Mouse (Mus musculus): ENCODE results near the gene Itfg1. TPM values are rescaled to one million over a fixed set of nuclear protein-coding genes. Genes with fewer than 3 reads are reported as not detected.
"Not testable (repeated sequence)": the region's sequence is repeated elsewhere in the genome, so short reads cannot be mapped to it uniquely, and the experiment has no call there.

The Itfg1 gene
- total and polyA plus RNA-seq, 2 experiments from 2014 or later: 227 to 258 TPM

DNA sequence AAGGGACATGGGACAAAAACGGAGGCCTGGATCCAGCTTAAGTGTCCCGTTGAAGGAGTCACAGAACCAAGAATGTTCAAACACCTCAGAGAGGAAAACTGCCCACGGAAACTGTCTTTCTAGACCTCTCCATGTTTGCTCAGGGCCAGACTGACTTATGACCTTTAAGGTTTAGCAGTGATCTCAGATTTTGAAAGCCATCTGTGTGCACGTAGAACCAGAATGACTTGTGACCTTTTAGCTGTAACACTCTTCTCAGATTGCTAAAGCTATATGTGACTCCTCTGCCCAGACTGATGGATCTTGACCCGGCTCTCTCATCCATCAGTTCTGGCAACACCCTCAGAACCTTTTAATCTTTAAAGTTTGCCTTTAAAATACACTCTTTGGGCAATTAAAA, 19.9 kb upstream of the Itfg1 start:
- WGBS: 89% methylated on average over 5 of the region's 5 CpGs
- no peak for TF ChIP-seq CTCF (IDR thresholded peaks at IDR 0.05)
- Histone ChIP-seq H3K27ac (ENCODE audit: low read depth, low read length) (no peak overlapping the region), H3K9ac (replicated peaks; ENCODE audit: low read length, poor library complexity, severe bottlenecking) (no peak overlapping the region), H3K36me3 (ENCODE audit: insufficient read depth, low read length) (no peaks in the 10 kb centered on the region), H3K4me3 (ENCODE audit: low read depth, low read length) (no peak overlapping the region), H3K4me2 (ENCODE audit: low read depth, low read length, poor library complexity, severe bottlenecking) (no peak overlapping the region), H3K4me1 (ENCODE audit: insufficient read depth, low read length) (no peaks in the 10 kb centered on the region), H3K9me3 (ENCODE audit: low read length) (no peaks in the 10 kb centered on the region), H3K27me3 (ENCODE audit: insufficient read depth, low read length) (no peaks in the 10 kb centered on the region)
- ATAC-seq (ENCODE audit: low FRiP score): no peak
- DNase-seq (ENCODE audit: low spot score): no peak

DNA sequence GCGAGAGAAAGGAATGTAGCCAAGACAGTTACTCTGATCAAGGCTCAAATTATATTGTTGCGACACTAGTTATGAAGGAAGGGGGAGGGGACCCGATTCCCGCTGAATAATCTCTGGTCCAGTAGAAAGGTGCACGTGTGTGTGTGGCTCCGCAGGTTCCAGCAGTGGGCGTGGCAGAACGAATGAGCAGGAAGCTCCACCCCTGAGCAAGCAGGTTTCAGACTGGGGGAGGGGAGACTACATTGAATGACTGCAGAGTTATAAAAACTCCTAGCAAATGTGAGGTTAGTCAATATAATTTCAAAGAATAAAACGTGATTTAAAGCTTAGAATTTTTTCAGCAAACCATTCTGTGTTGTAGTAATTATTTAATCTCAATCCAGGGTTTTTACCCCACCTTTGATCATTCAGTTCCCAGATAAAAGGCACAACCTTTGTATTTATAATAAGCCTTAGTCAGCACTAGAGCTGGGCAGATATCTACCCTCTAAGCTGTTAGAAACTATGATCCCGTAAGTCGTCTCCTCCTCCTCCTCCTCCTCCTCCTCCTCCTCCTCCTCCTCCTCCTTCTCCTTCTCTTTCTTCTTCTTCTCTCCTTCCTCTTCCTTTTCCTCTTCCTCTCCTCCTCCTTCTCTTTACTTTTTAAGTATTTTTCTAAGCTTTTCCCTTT, 16.6 kb upstream of the Itfg1 start:
- not testable (repeated sequence) for H3K9me3 ChIP-seq (ENCODE audit: low read length); H3K36me3 ChIP-seq (ENCODE audit: insufficient read depth, low read length); H3K4me1 ChIP-seq (ENCODE audit: insufficient read depth, low read length); ATAC-seq (ENCODE audit: low FRiP score); DNase-seq (ENCODE audit: low spot score); H3K27me3 ChIP-seq (ENCODE audit: insufficient read depth, low read length); H3K9ac ChIP-seq (replicated peaks; ENCODE audit: low read length, poor library complexity, severe bottlenecking); H3K4me3 ChIP-seq (ENCODE audit: low read depth, low read length); H3K27ac ChIP-seq (ENCODE audit: low read depth, low read length); H3K4me2 ChIP-seq (ENCODE audit: low read depth, low read length, poor library complexity, severe bottlenecking)
- WGBS: 44% methylated on average over 11 of the region's 11 CpGs

DNA sequence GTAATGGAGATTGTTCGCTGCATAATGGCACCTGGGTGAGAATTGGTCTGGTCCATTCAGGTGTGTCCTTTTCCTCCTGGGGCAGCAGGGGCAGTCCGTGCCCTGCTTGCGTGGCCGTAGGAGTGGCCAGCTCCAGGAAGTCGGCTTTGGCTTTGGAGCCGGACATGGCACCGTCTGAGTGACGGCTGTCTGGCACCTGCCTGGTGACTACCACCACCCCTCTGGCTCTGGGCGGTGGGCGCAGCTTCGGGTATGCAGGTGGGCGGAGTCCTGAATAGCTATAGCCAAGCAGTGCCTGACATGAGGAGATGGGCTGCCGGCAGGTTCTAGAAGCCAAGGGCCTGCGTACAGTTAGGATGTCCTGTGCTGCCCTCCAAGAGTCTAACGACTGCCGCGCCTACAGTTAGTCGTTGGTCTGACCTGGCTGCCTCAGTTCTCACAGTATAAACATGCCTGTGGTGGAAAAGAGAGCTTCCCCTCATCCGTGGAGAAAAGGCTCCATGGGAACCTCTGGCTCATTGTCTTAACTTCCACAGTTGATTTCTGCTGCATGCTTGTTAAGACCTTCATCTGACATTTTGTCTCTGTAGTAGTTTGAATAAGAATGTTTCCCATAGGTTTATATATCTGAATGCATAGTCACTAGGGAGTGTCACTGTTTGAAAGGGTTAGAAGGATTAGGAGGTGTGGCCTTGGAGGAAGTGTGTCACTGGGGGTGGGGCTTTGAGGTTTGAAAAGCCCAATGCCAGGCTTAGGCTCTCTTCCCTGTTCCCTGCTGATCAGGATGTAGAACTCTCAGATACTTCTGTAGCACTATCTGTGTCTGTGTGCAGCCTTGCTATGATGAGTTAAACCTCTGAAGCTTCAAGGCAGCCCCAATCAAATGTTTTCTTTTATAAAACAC, 13.8 kb upstream of the Itfg1 start:
- ATAC-seq (ENCODE audit: low FRiP score): no peak
- Histone ChIP-seq H3K4me1 (ENCODE audit: insufficient read depth, low read length) (no peaks in the 10 kb centered on the region), H3K9me3 (ENCODE audit: low read length) (no peaks in the 10 kb centered on the region), H3K36me3 (ENCODE audit: insufficient read depth, low read length) (no peaks in the 10 kb centered on the region), H3K9ac (replicated peaks; ENCODE audit: low read length, poor library complexity, severe bottlenecking) (no peak overlapping the region), H3K27me3 (ENCODE audit: insufficient read depth, low read length) (no peaks in the 10 kb centered on the region), H3K4me2 (ENCODE audit: low read depth, low read length, poor library complexity, severe bottlenecking) (no peak overlapping the region), H3K4me3 (ENCODE audit: low read depth, low read length) (no peak overlapping the region), H3K27ac (ENCODE audit: low read depth, low read length) (no peak overlapping the region)
- DNase-seq (ENCODE audit: low spot score): no peak
- 93% methylated on average over 19 of the region's 19 CpGs for WGBS
- no peak for TF ChIP-seq CTCF (IDR thresholded peaks at IDR 0.05)

DNA sequence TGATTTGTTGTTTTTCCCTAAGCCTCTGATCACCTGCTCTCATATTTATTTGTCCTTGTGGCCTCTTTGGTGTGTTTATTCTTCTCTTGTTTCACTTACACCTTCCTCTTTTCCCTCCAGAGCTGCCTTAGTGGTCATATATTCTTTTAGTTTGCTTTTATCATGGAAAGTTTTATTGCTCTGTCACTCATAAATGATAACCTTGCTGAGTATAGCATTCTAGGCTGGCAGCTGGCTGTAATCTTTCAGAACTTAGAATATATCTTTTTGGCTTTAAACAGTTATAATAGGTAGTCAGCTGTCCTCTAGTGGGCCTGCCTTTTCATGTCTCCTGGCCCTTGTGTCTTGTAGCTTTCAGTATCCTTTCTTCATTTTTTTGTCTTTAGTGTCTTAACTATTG, 5.2 kb upstream of the Itfg1 start:
- no peak overlapping the region for H3K27ac ChIP-seq (ENCODE audit: low read depth, low read length)
- H3K9ac ChIP-seq (replicated peaks; ENCODE audit: low read length, poor library complexity, severe bottlenecking): no peak overlapping the region
- H3K4me2 ChIP-seq (ENCODE audit: low read depth, low read length, poor library complexity, severe bottlenecking): no peak overlapping the region
- no peak overlapping the region for H3K4me3 ChIP-seq (ENCODE audit: low read depth, low read length)
- H3K36me3 ChIP-seq (ENCODE audit: insufficient read depth, low read length): no peaks in the 10 kb centered on the region
- DNase-seq (ENCODE audit: low spot score) (no peak), ATAC-seq (ENCODE audit: low FRiP score) (no peak)
- no peaks in the 10 kb centered on the region for H3K9me3 ChIP-seq (ENCODE audit: low read length)
- no peak for TF ChIP-seq CTCF (IDR thresholded peaks at IDR 0.05)
- H3K27me3 ChIP-seq (ENCODE audit: insufficient read depth, low read length): no peaks in the 10 kb centered on the region
- no peaks in the 10 kb centered on the region for H3K4me1 ChIP-seq (ENCODE audit: insufficient read depth, low read length)

DNA sequence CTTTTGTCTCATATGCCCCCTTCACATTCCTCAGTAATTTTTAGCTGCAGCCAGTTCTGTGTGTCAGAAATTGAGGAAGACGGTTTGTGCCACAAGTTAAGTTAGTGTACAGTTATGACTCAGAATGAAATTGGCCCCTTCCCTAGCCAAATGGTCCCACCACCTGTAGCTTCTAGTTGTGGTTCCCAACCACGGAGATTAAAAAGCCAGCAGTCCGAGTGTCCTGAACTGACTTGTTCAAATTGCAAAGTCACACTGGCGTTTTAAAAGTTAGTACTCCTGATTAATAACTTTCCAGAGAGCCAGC, 721 bp upstream of the Itfg1 start:
- Histone ChIP-seq H3K4me3 (ENCODE audit: low read depth, low read length) (peak overlapping the region; percentile 91), H3K36me3 (ENCODE audit: insufficient read depth, low read length) (no peaks in the 10 kb centered on the region), H3K4me2 (ENCODE audit: low read depth, low read length, poor library complexity, severe bottlenecking) (peak overlapping the region; percentile 77), H3K9me3 (ENCODE audit: low read length) (no peaks in the 10 kb centered on the region), H3K4me1 (ENCODE audit: insufficient read depth, low read length) (peaks cover 7% of the 10 kb centered on the region), H3K9ac (replicated peaks; ENCODE audit: low read length, poor library complexity, severe bottlenecking) (peak overlapping the region; percentile 96; the same call in 1 of the 2 replicates), H3K27me3 (ENCODE audit: insufficient read depth, low read length) (no peaks in the 10 kb centered on the region), H3K27ac (ENCODE audit: low read depth, low read length) (peak overlapping the region; percentile 96; the same call in 1 of the 2 replicates)
- ATAC-seq (ENCODE audit: low FRiP score) (no peak), DNase-seq (ENCODE audit: low spot score) (peak; percentile 1)
- no peak for TF ChIP-seq CTCF (IDR thresholded peaks at IDR 0.05)
- 14% methylated on average over 4 of the region's 4 CpGs for WGBS
